Mouse (Mus musculus): Measurements from ENCODE around the gene Gm10645. TPM values are rescaled to one million over a fixed set of nuclear protein-coding genes. Genes with fewer than 3 reads are reported as not detected.

Gene Gm10645
- polyA plus RNA-seq, 1 experiment: 0.25 TPM

DNA sequence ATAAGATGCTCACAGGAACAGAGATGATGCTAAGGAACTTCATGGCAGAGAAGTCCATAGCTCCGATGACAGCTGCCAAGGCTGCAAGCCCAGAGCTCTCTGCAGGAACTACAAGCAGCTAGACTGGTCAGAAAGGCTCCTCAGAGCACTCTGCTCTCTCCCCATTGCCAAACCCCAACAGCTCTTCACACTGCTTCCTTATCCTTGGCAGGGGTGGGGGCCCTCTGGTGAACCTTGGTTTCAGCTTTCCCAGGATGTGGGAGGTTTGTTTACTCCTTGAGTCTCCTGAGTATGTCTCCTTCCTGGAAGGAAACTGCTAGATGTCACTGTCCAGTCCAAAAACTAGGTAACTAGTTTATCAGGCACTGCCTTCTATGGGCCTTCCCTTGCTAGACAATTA, 25.9 kb downstream of the Gm10645 start:
- H3K27ac ChIP-seq (ENCODE audit: insufficient read depth, low read depth, low read length): no peak overlapping the region
- H3K27me3 ChIP-seq (replicated peaks; ENCODE audit: control insufficient read depth, insufficient read depth, low read length): no peaks in the 10 kb centered on the region
- DNase-seq: no peak
- no peaks in the 10 kb centered on the region for H3K36me3 ChIP-seq (ENCODE audit: control insufficient read depth, insufficient read depth, low read length)
- H3K4me3 ChIP-seq (ENCODE audit: insufficient read depth, low read depth, low read length): no peak overlapping the region
- TF ChIP-seq CTCF (conservative IDR thresholded peaks at IDR 0.05; ENCODE audit: insufficient read depth, insufficient read length, low read depth, low read length) (no peak), POLR2A (IDR thresholded peaks at IDR 0.05; ENCODE audit: low read depth, low read length) (no peak)
- 61% methylated on average over 1 of the region's 1 CpGs for whole genome bisulfite sequencing
- 0 out of 2 replicates have a peak, but pooled peaks cover 2% of the 10 kb centered on the region for H3K4me1 ChIP-seq (ENCODE audit: control insufficient read depth, insufficient read depth, low read length)

DNA sequence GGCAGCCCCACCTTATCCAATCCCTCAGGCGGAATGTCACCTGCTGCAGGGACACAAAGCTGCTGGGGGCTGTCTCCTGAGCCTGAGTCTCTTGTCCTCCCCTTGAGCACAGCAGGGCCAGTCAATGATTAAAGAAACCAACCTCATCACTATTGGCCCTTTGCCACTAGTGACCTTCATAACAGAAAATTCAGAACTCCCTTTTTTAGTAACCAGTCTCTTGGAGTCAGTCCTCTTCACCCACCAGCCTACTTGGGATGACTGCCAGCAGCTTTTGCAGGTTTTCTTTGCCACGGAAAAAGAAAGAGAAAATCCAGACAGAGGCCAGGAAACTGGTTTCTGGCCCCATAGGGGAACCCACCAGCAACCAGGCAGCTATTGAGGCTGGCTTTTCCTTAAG, 30.9 kb downstream of the Gm10645 start:
- DNase-seq: peak; percentile 64
- Histone ChIP-seq H3K27ac (ENCODE audit: insufficient read depth, low read depth, low read length) (no peak overlapping the region), H3K36me3 (ENCODE audit: control insufficient read depth, insufficient read depth, low read length) (no peaks in the 10 kb centered on the region), H3K4me1 (ENCODE audit: control insufficient read depth, insufficient read depth, low read length) (0 out of 2 replicates have a peak, but pooled peaks cover 5% of the 10 kb centered on the region), H3K4me3 (ENCODE audit: insufficient read depth, low read depth, low read length) (no peak overlapping the region), H3K27me3 (replicated peaks; ENCODE audit: control insufficient read depth, insufficient read depth, low read length) (no peaks in the 10 kb centered on the region)
- WGBS: 32% methylated on average over 2 of the region's 2 CpGs
- TF ChIP-seq CTCF (conservative IDR thresholded peaks at IDR 0.05; ENCODE audit: insufficient read depth, insufficient read length, low read depth, low read length) (no peak), POLR2A (IDR thresholded peaks at IDR 0.05; ENCODE audit: low read depth, low read length) (no peak)

Other genes with a start within 250 kb of the Gm10645 start
- gene Tbc1d9, start 818 bp downstream of the Gm10645 start, polyA plus RNA-seq (2012; rRNA removed): 3.8 and 5.1 TPM in 2 replicates
- 255 and 374 TPM in 2 replicates for gene Ucp1, start 124.2 kb upstream of the Gm10645 start, polyA plus RNA-seq (2012; rRNA removed)
- gene Elmod2, start 166.3 kb upstream of the Gm10645 start, polyA plus RNA-seq (2012; rRNA removed): 3.6 and 4.1 TPM in 2 replicates
- not detected in 2 replicates for gene Mgat4d, start 182.3 kb upstream of the Gm10645 start, polyA plus RNA-seq (2012; rRNA removed)
- gene Clgn, start 223.7 kb upstream of the Gm10645 start, polyA plus RNA-seq (2012; rRNA removed): 0.03 and 0.06 TPM in 2 replicates